In genomic region chr3:146186033-146186432, GRCm38 (mm10) we compare ENCODE assay signal across 24 mouse cellular contexts. TPM values are rescaled to one million over a fixed set of nuclear protein-coding genes. Genes with fewer than 3 reads are reported as not detected.
DNase-seq lines count a peak whose midpoint lies in the region; ATAC-seq and TF ChIP-seq lines count a peak whose summit lies in the region.
"Had no signal": no experiment of that assay in that cellular context is flagged by ENCODE, and none has a peak within 500 bp of the region (broad histone marks: within the 10 kb centered on the region; RNA-seq: fewer than 3 reads in every experiment).

No protein-coding gene starts in this region.

- H3K9me3 ChIP-seq in kidney, embryonic 15.5 days (replicated peaks), result no peaks in the 10 kb centered on the region
- H3K9me3 ChIP-seq: forebrain, embryonic 10.5 days; forebrain, embryonic 13.5 days; heart, embryonic 13.5 days had no signal

- H3K4me2 ChIP-seq in kidney, embryonic 15.5 days, result no peak overlapping the region
- H3K4me2 ChIP-seq: forebrain, embryonic 13.5 days; hindbrain, embryonic 14.5 days had no signal

- 63% methylated on average over 10 of the region's 10 CpGs for WGBS in kidney, adult 2 months
- WGBS in kidney, embryonic 15.5 days, result 80% methylated on average over 10 of the region's 10 CpGs

- no peak for TF ChIP-seq POLR2A in kidney, adult 2 months (IDR thresholded peaks at IDR 0.05; ENCODE audit: low read depth, low read length)

- intact Hi-C loops in gastrocnemius, postnatal 36 days (cut with DNase I), result loop anchor here (5.0 kb wide), 1 partner anchor 141 kb away; no protein-coding TSS in a partner anchor

- H3K27me3 ChIP-seq in kidney, adult 2 months (replicated peaks; ENCODE audit: control insufficient read depth, insufficient read depth, low read length), result no peaks in the 10 kb centered on the region
- H3K27me3 ChIP-seq in kidney, embryonic 15.5 days, result no peaks in the 10 kb centered on the region
- H3K27me3 ChIP-seq: forebrain, embryonic 13.5 days; heart, embryonic 13.5 days had no signal

- no peak overlapping the region for H3K4me3 ChIP-seq in kidney, adult 2 months (ENCODE audit: insufficient read depth, low read depth, low read length)
- no peak overlapping the region for H3K4me3 ChIP-seq in kidney, embryonic 15.5 days (replicated peaks)
- H3K4me3 ChIP-seq: forebrain, embryonic 10.5 days; forebrain, embryonic 13.5 days; heart, embryonic 13.5 days had no signal

- no peak overlapping the region for H3K9ac ChIP-seq in kidney, embryonic 15.5 days
- H3K9ac ChIP-seq: forebrain, embryonic 13.5 days; hindbrain, embryonic 14.5 days had no signal

- no peaks in the 10 kb centered on the region for H3K4me1 ChIP-seq in kidney, adult 2 months (ENCODE audit: control insufficient read depth, insufficient read depth, low read length)
- H3K4me1 ChIP-seq in kidney, embryonic 15.5 days, result no peaks in the 10 kb centered on the region
- H3K4me1 ChIP-seq: forebrain, embryonic 13.5 days had no signal

- H3K36me3 ChIP-seq in kidney, adult 2 months (ENCODE audit: control insufficient read depth, insufficient read depth, low read length), result no peaks in the 10 kb centered on the region
- no peaks in the 10 kb centered on the region for H3K36me3 ChIP-seq in kidney, embryonic 15.5 days
- H3K36me3 ChIP-seq: forebrain, embryonic 10.5 days; heart, embryonic 13.5 days had no signal

- no peak overlapping the region for H3K27ac ChIP-seq in kidney, adult 2 months (ENCODE audit: insufficient read depth, low read depth, low read length)
- no peak overlapping the region for H3K27ac ChIP-seq in kidney, embryonic 15.5 days
- H3K27ac ChIP-seq: forebrain, embryonic 13.5 days; hindbrain, postnatal 0 days had no signal

- TF ChIP-seq CTCF in kidney, adult 2 months (conservative IDR thresholded peaks at IDR 0.05; ENCODE audit: insufficient read depth, insufficient read length, low read depth, low read length), result no peak

- DNase-seq in kidney, adult 2 months, result peak; percentile 17
- DNase-seq in CD4-positive, CD25-positive, alpha-beta regulatory T cell, adult 2 months (ENCODE audit: low read depth, low spot score), result peak; percentile 25
- peak; percentile 36 for DNase-seq in retina, embryonic 14.5 days (ENCODE audit: low spot score)
- DNase-seq in urinary bladder, postnatal 36 days (ENCODE audit: low spot score in 2 of 2), result no peak
- DNase-seq in gastrocnemius, postnatal 36 days, result no peak
- no peak for DNase-seq in lung, postnatal 36 days
- DNase-seq: adrenal gland, adult 8-10 months; adrenal gland, postnatal 25 days; cerebellum, adult 18-20 months; cerebellum, adult 9-10 months; cerebellum, postnatal 14 days; gastrocnemius, postnatal 10 days; heart, adult 18-20 months had no signal

- no peak for ATAC-seq in kidney, embryonic 15.5 days (replicated peaks; ENCODE audit: low FRiP score)
- peak; percentile 70 for ATAC-seq in activated CD4-positive, CD25-positive, alpha-beta regulatory T cell, adult 4 months

RNA-seq across cellular contexts. Expression of gene Lpar3, which starts 34.7 kb away (rescaled TPM):
- 33.7 and 39.8 TPM in 2 replicates for polyA plus RNA-seq in kidney, adult 2 months (2012; rRNA removed)
- polyA plus RNA-seq in kidney, embryonic 15.5 days (2015; fragmentation: Nextera tagmentation; extraction: Ambion mirVana), result 1.1 and 1.4 TPM in 2 replicates
- not detected for polyA plus RNA-seq in activated CD4-positive, CD25-positive, alpha-beta regulatory T cell, adult 4 months (2017; shearing (Covaris generic))
- under 1 TPM in 1 of 2 experiments, not detected in 1; 0.17 TPM for total RNA-seq in gastrocnemius, postnatal 36 days (2021)
- total RNA-seq: hematopoietic stem cell, adult 5-6 weeks; MEL had no signal

RNA-seq across cellular contexts. Expression of gene Mcoln2, which starts 36.4 kb away (rescaled TPM):
- polyA plus RNA-seq in kidney, adult 2 months (2012; rRNA removed), result 3.2 and 3.5 TPM in 2 replicates
- 0.78 and 0.91 TPM in 2 replicates for polyA plus RNA-seq in kidney, embryonic 15.5 days (2015; fragmentation: Nextera tagmentation; extraction: Ambion mirVana)
- 10 to 100 TPM in 1 of 2 experiments, 1 to 10 TPM in 1; 5.6 to 11.7 TPM for polyA plus RNA-seq in activated CD4-positive, CD25-positive, alpha-beta regulatory T cell, adult 4 months (2017; shearing (Covaris generic))
- under 1 TPM in 1 of 2 experiments, not detected in 1; 0.51 TPM for total RNA-seq in gastrocnemius, postnatal 36 days (2021)
- total RNA-seq: adrenal gland, postnatal 25 days; gastrocnemius, adult 18-20 months; hindbrain, postnatal 0 days had no signal
- polyA plus RNA-seq: forebrain, embryonic 16.5 days had no signal

Comparison
In these comparisons a context has a peak if more than half of its experiments do, and no peak if none do; other contexts are left out.
1. RNA of gene Lpar3, which starts 34.7 kb away (polyA plus RNA-seq): 33.7 to 39.8 TPM in kidney, adult 2 months; 1.1 to 1.4 TPM in kidney, embryonic 15.5 days and not detected in activated CD4-positive, CD25-positive, alpha-beta regulatory T cell, adult 4 months; every median in the first group is over 10 times any median in the second.
2. DNase-seq: peak in kidney, adult 2 months (single experiment), CD4-positive, CD25-positive, alpha-beta regulatory T cell, adult 2 months (single experiment) and retina, embryonic 14.5 days (single experiment); none in urinary bladder, postnatal 36 days (0 of 2), gastrocnemius, postnatal 36 days (0 of 2) and lung, postnatal 36 days (single experiment).